Mouse (Mus musculus) gastrocnemius, adult 2 months (tissue): ENCODE data around the gene Marf1. TPM values are rescaled to one million over a fixed set of nuclear protein-coding genes. Genes with fewer than 3 reads are reported as not detected.

ENCODE experiments used
- DNase-seq: peaks from one replicate; pipeline ENCODE4 v3.0.0; 2022
- H3K27ac ChIP-seq: fragments of 200-600 bp; 2 replicates; pipeline ENCODE4 v1.8.1; 2022; ENCODE audit warnings: mild to moderate bottlenecking
- H3K4me3 ChIP-seq: fragments of 200-600 bp; 2 replicates; pipeline ENCODE4 v1.8.1; 2022; ENCODE audit warnings: mild to moderate bottlenecking, moderate library complexity
- CTCF ChIP-seq: fragments of 200-600 bp; IDR thresholded peaks from 2 replicates; pipeline ENCODE4 v1.8.1; 2022; ENCODE audit warnings: antibody characterized with exemption, mild to moderate bottlenecking, moderate library complexity
- intact Hi-C: fragments of 180-260 bp; cut with DNase I; formaldehyde crosslinking; loops from one replicate; pipeline ENCODE4 v1.15.1; 2025
- long read RNA-seq, 2 experiments: library from polyadenylated mRNA; stranded (forward); transcript quantifications; one replicate each; pipeline ENCODE4 v2.0.0; 2021
- total RNA-seq, 2 experiments: library from RNA; stranded (reverse); gene quantifications; 2 replicates each; pipeline ENCODE4 v1.2.3; 2021

Gene Marf1
- total RNA-seq = 10 to 100 TPM; 20.9 to 25.6 TPM
- long read RNA-seq, experiment 1, partial matches to known transcripts = 4 of 4 reads
- long read RNA-seq, experiment 1, other reads (novel, unspliced or antisense) = 0 of 4 reads
- long read RNA-seq, experiment 2, partial matches to known transcripts = 1 of 5 reads
- long read RNA-seq, experiment 2, other reads (novel, unspliced or antisense) = 4 of 5 reads

GRCm38 (mm10) chr16:14162988-14163416, at the start of gene Marf1, which contains the start of gene Nde1:
Marf1 (minus strand) TSS chr16:14163351.
Nde1 (plus strand) TSS chr16:14163275.
- Histone ChIP-seq H3K27ac (peak within 1 kb of the TSS; percentile 96), H3K4me3 (peak within 1 kb of the TSS; percentile 88)
- no peak for TF ChIP-seq CTCF
- DNase-seq = peak; percentile 97
- intact Hi-C loops = loop anchor here (2.0 kb wide), 1 partner anchor 264 kb away; no protein-coding TSS in a partner anchor

DNA sequence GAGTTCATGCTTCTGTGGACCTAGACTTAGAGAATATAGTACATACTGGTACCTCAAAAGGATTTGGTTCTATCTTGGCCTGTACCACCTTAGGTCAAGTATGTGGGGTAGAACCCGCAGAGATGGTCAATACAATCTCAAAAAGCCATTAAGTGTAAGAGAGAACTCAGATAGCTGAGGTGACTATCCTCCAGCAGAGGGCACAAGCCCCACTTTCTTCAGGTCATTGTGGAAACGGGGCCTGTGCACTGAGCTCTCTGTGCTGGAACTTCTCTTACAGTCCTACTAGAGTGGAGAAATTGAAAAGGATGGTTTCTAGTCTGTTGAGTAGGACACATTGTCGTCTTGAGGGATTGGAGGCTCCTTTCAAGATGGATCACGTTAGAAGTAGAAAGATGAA, 35.6 kb upstream of the Marf1 start:
- Histone ChIP-seq H3K4me3 (no peak overlapping the region), H3K27ac (no peak overlapping the region)
- no peak for DNase-seq
- intact Hi-C loops = loop anchor here (10.0 kb wide), 2 partner anchors 54 to 294 kb away; partner anchors contain the start of genes Mpv17l and Pdxdc1
- no peak for TF ChIP-seq CTCF

DNA sequence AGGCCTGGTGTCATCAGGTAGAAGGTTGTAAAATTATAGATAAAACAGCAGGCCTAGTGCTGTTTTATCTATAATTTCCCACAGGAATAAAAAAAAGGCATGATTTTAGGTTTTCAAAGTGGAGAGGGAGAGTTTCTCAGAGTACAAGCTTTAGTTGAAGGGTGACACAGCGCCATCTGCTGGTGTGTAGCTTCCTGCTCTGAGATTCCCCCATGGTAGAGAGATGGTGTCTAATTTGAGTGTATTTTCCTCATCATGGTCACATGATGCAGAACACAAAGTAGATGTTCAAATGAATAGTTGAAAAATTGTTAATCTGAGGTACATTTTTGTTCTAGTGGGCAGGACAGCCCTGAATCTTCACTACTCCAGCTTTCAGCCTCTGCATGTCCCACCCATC, 32.3 kb upstream of the Marf1 start:
- TF ChIP-seq CTCF = peak; percentile 84
- intact Hi-C loops = loop anchor here (10.0 kb wide), 2 partner anchors 51 to 291 kb away; partner anchors contain the start of genes Mpv17l and Pdxdc1
- peak; percentile 61 for DNase-seq
- H3K4me3 ChIP-seq = no peak overlapping the region
- peak overlapping the region; percentile 62 for H3K27ac ChIP-seq

DNA sequence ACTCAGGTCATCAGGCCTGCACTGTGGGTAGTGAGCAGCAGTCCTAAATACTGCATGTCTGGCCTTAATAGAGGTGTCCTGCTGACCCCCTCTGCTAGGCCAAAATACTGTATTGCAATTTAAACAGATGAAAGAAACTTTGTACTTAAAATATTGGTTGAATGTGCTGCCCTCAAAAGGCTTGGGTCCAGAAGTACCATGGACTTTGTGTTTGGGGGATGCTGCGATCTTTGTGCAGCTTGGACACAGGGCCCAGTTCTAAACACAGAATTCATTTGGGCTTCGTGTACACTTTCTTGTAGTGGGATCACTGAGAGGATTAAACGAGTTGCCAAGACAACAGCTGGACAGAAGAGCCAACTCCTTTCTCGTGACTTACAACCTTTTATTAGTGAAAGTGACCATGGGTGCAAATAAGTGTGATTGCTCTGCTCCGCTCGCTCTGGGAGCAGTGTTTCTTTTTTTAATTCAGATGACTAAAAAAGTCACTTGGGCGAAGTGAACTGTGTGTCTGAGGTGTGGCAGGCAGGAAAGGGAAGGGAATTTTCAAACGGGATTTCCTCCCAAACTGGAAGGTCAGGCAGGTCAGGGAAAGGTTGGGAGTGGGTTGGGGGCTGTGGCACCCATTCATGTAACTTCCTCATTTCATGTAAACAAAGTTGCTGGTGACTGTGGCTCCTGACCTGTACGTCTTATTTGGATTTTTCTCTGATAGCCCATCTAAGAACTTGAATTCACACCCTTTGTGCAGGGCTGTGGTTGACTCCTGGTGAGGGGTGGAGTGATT, 31.2 kb upstream of the Marf1 start:
- intact Hi-C loops = loop anchor here (10.0 kb wide), 2 partner anchors 50 to 290 kb away; partner anchors contain the start of genes Mpv17l and Pdxdc1
- no peak for TF ChIP-seq CTCF
- no peak for DNase-seq
- peak overlapping the region; percentile 62 for H3K27ac ChIP-seq
- H3K4me3 ChIP-seq = no peak overlapping the region; the same call in 1 of the 2 replicates

GRCm38 (mm10) chr16:14185516-14185915, 22.4 kb upstream of the Marf1 start:
- no peak for TF ChIP-seq CTCF
- DNase-seq = no peak
- no peak overlapping the region for H3K27ac ChIP-seq
- intact Hi-C loops = no loop called here
- H3K4me3 ChIP-seq = no peak overlapping the region

GRCm38 (mm10) chr16:14183856-14184255, 20.7 kb upstream of the Marf1 start:
- TF ChIP-seq CTCF = no peak
- intact Hi-C loops = no loop called here
- DNase-seq = no peak
- Histone ChIP-seq H3K4me3 (no peak overlapping the region), H3K27ac (no peak overlapping the region)

- Histone ChIP-seq H3K27ac (no peak overlapping the region), H3K4me3 (no peak overlapping the region)
- intact Hi-C loops = no loop called here
- DNase-seq = no peak
- no peak for TF ChIP-seq CTCF
Measured at GRCm38 (mm10) chr16:14182360-14182759, 19.2 kb upstream of the Marf1 start.

- Histone ChIP-seq H3K4me3 (no peak overlapping the region), H3K27ac (no peak overlapping the region)
- DNase-seq = no peak
- no peak for TF ChIP-seq CTCF
- intact Hi-C loops = no loop called here
Measured at GRCm38 (mm10) chr16:14180163-14180733, 17.1 kb upstream of the Marf1 start.

GRCm38 (mm10) chr16:14178041-14178440, 14.9 kb upstream of the Marf1 start:
- DNase-seq = no peak
- intact Hi-C loops = no loop called here
- no peak overlapping the region for H3K4me3 ChIP-seq
- H3K27ac ChIP-seq = peak overlapping the region; percentile 53
- TF ChIP-seq CTCF = no peak

DNA sequence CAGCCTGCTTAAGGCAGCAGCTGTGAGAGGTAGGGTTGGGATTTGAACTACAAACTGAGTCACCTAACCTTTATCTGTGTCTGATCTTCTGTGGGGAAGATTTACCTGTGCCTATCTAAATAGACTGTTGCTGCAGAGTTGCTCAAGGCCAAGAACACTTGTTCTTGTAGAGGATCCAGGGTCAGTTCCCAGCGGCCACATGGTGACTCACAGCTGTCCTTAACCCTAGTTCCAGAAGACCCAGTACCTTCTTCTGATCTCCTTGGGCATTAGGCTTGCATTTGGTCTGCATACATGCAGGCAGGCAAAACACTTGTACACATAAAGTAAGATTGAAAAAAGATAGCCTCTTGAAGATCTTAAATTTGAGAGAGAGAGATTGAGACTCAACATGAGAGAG, 6.6 kb upstream of the Marf1 start:
- Histone ChIP-seq H3K4me3 (no peak overlapping the region), H3K27ac (no peak overlapping the region)
- no peak for DNase-seq
- TF ChIP-seq CTCF = no peak
- intact Hi-C loops = no loop called here

- TF ChIP-seq CTCF = no peak
- Histone ChIP-seq H3K4me3 (no peak overlapping the region), H3K27ac (no peak overlapping the region)
- no peak for DNase-seq
- intact Hi-C loops = no loop called here
Measured at GRCm38 (mm10) chr16:14166490-14166889, 3.3 kb upstream of the Marf1 start.

- intact Hi-C loops = loop anchor here (2.0 kb wide), 1 partner anchor 265 kb away; no protein-coding TSS in a partner anchor
- TF ChIP-seq CTCF = no peak
- no peak for DNase-seq
- peak overlapping the region; percentile 88 for H3K4me3 ChIP-seq
- H3K27ac ChIP-seq = peak overlapping the region; percentile 96
Measured at GRCm38 (mm10) chr16:14163731-14164130, 580 bp upstream of the Marf1 start.

GRCm38 (mm10) chr16:14160941-14161340, 2.2 kb downstream of the Marf1 start:
- H3K4me3 ChIP-seq = no peak overlapping the region
- TF ChIP-seq CTCF = no peak
- H3K27ac ChIP-seq = no peak overlapping the region
- intact Hi-C loops = no loop called here
- no peak for DNase-seq
